Mouse (Mus musculus): ENCODE data around the gene Fam193a.

GRCm38 (mm10) chr5:34360261-34360660, 9.5 kb upstream of the Fam193a start:
- TF ChIP-seq CTCF (IDR thresholded peaks at IDR 0.05; ENCODE audit: borderline replicate concordance, extremely low read depth, insufficient read depth, insufficient read length) (no peak), POLR2A (IDR thresholded peaks at IDR 0.05; ENCODE audit: borderline replicate concordance, extremely low read depth, insufficient read depth, insufficient read length, poor library complexity, severe bottlenecking) (no peak)
